Mouse (Mus musculus) brain, embryonic 14.5 days (tissue): ENCODE results near the gene Tmem81.

Experiments
- CTCF ChIP-seq: fragments of 200-500 bp; IDR thresholded peaks from 2 replicates; pipeline ENCODE4 v1.5.1; 2012; ENCODE audit warnings: inconsistent platforms, mild to moderate bottlenecking, moderate library complexity, borderline replicate concordance; ENCODE audit not compliant: insufficient read depth, insufficient read length; ENCODE audit errors: extremely low read depth
- POLR2A ChIP-seq: fragments of 200-500 bp; IDR thresholded peaks from 2 replicates; pipeline ENCODE4 v1.6.1; 2012; ENCODE audit warnings: mild to moderate bottlenecking, inconsistent platforms, borderline replicate concordance; ENCODE audit not compliant: poor library complexity, insufficient read depth, insufficient read length, severe bottlenecking; ENCODE audit errors: extremely low read depth

GRCm38 (mm10) chr1:132511521-132511920 is 5.5 kb downstream of the Tmem81 start:
- TF ChIP-seq CTCF (no peak), POLR2A (no peak)
